In genomic region chr11:60418473-60418803, GRCm38 (mm10) we compare ENCODE assay signal across 8 mouse cellular contexts. TPM values are rescaled to one million over a fixed set of nuclear protein-coding genes. Genes with fewer than 3 reads are reported as not detected.
A peak's percentile ranks its signal among the peaks of the same experiment; 100 is the strongest.
DNase-seq lines count a peak whose midpoint lies in the region; ATAC-seq lines count a peak whose summit lies in the region.

No protein-coding gene starts in this region.

- peak; percentile 82 for DNase-seq in heart, embryonic 10.5 days (ENCODE audit: low spot score)
- DNase-seq in heart, postnatal 10 days = no peak
- DNase-seq in c-Kit-negative CD71-positive TER-119-positive erythroid progenitor cells, embryonic 14.5 days (ENCODE audit: low read depth, low spot score) = peak; percentile 31
- no peak for DNase-seq in hindbrain, embryonic 11.5 days (ENCODE audit: low spot score)
- DNase-seq in ovary, postnatal 36 days (ENCODE audit: low spot score) = no peak

- no peak for ATAC-seq in hindbrain, embryonic 11.5 days (ENCODE audit: low FRiP score)
- ATAC-seq in limb, embryonic 15.5 days (ENCODE audit: insufficient number of reproducible peaks, low FRiP score, low TSS enrichment, low read depth) = no peak
- no peak for ATAC-seq in neural tube, embryonic 14.5 days (ENCODE audit: low read depth)
- ATAC-seq in erythroid progenitor cell, adult 5-6 weeks (replicated peaks; ENCODE audit: low FRiP score, poor library complexity, severe bottlenecking) = no peak; the same call in 1 of the 2 replicates

- peak overlapping the region; percentile 92; the same call in 1 of the 2 replicates for H3K27ac ChIP-seq in heart, embryonic 10.5 days
- H3K27ac ChIP-seq in hindbrain, embryonic 11.5 days (ENCODE audit: low read depth, low read length) = no peak overlapping the region
- no peak overlapping the region; the same call in 1 of the 2 replicates for H3K27ac ChIP-seq in limb, embryonic 15.5 days
- 0 out of 2 replicates have a peak overlapping the region, but pooled peaks have one; percentile 6 for H3K27ac ChIP-seq in neural tube, embryonic 14.5 days (ENCODE audit: low read depth, low read length)

- 4% methylated on average over 6 of the region's 6 CpGs for WGBS in heart, embryonic 10.5 days
- 30% methylated on average over 6 of the region's 6 CpGs for WGBS in hindbrain, embryonic 11.5 days
- 7% methylated on average over 6 of the region's 6 CpGs for WGBS in limb, embryonic 15.5 days
- WGBS in neural tube, embryonic 14.5 days = 31% methylated on average over 6 of the region's 6 CpGs

- intact Hi-C loops in heart, postnatal 10 days (cut with DNase I) = no loop called here

- no peaks in the 10 kb centered on the region for H3K9me3 ChIP-seq in heart, embryonic 10.5 days
- H3K9me3 ChIP-seq in hindbrain, embryonic 11.5 days (ENCODE audit: control insufficient read depth, low read length) = no peaks in the 10 kb centered on the region
- no peaks in the 10 kb centered on the region for H3K9me3 ChIP-seq in limb, embryonic 15.5 days
- no peaks in the 10 kb centered on the region for H3K9me3 ChIP-seq in neural tube, embryonic 14.5 days (ENCODE audit: control insufficient read depth, low read length)

- no peaks in the 10 kb centered on the region for H3K36me3 ChIP-seq in heart, embryonic 10.5 days
- H3K36me3 ChIP-seq in hindbrain, embryonic 11.5 days (ENCODE audit: control insufficient read depth, insufficient read depth, low read length) = no peaks in the 10 kb centered on the region
- no peaks in the 10 kb centered on the region for H3K36me3 ChIP-seq in limb, embryonic 15.5 days
- no peaks in the 10 kb centered on the region for H3K36me3 ChIP-seq in neural tube, embryonic 14.5 days (ENCODE audit: control insufficient read depth, insufficient read depth, low read length)

- no peaks in the 10 kb centered on the region for H3K27me3 ChIP-seq in heart, embryonic 10.5 days (ENCODE audit: insufficient read depth, poor library complexity, severe bottlenecking)
- H3K27me3 ChIP-seq in hindbrain, embryonic 11.5 days (ENCODE audit: control insufficient read depth, insufficient read depth, low read length) = no peaks in the 10 kb centered on the region
- H3K27me3 ChIP-seq in limb, embryonic 15.5 days = no peaks in the 10 kb centered on the region
- no peaks in the 10 kb centered on the region for H3K27me3 ChIP-seq in neural tube, embryonic 14.5 days (ENCODE audit: control insufficient read depth, insufficient read depth, low read length)

- H3K4me2 ChIP-seq in hindbrain, embryonic 11.5 days (replicated peaks; ENCODE audit: low read depth, low read length) = peak overlapping the region; percentile 78
- peak overlapping the region; percentile 66 for H3K4me2 ChIP-seq in limb, embryonic 15.5 days
- H3K4me2 ChIP-seq in neural tube, embryonic 14.5 days (ENCODE audit: low read depth, low read length) = peak overlapping the region; percentile 94

- H3K9ac ChIP-seq in hindbrain, embryonic 11.5 days (ENCODE audit: low read depth, low read length) = peak overlapping the region; percentile 82
- H3K9ac ChIP-seq in limb, embryonic 15.5 days = peak overlapping the region; percentile 84
- H3K9ac ChIP-seq in neural tube, embryonic 14.5 days (replicated peaks; ENCODE audit: low read depth, low read length) = peak overlapping the region; percentile 83

- H3K4me3 ChIP-seq in heart, embryonic 10.5 days = peak overlapping the region; percentile 84
- H3K4me3 ChIP-seq in hindbrain, embryonic 11.5 days (ENCODE audit: low read depth, low read length) = peak overlapping the region; percentile 77
- H3K4me3 ChIP-seq in limb, embryonic 15.5 days = peak overlapping the region; percentile 85
- H3K4me3 ChIP-seq in neural tube, embryonic 14.5 days (ENCODE audit: low read depth, low read length) = peak overlapping the region; percentile 85

- peaks cover 30% of the 10 kb centered on the region for H3K4me1 ChIP-seq in heart, embryonic 10.5 days
- H3K4me1 ChIP-seq in hindbrain, embryonic 11.5 days (replicated peaks; ENCODE audit: control insufficient read depth, insufficient read depth, low read length) = peaks cover 3% of the 10 kb centered on the region; the same call in 1 of the 2 replicates
- peaks cover 26% of the 10 kb centered on the region for H3K4me1 ChIP-seq in limb, embryonic 15.5 days
- H3K4me1 ChIP-seq in neural tube, embryonic 14.5 days (ENCODE audit: control insufficient read depth, insufficient read depth, low read length) = peaks cover 18% of the 10 kb centered on the region

RNA-seq across cellular contexts. Expression of gene Atpaf2, which starts 0.2 kb away (rescaled TPM):
- polyA plus RNA-seq in heart, embryonic 10.5 days (2016; fragmentation: Nextera tagmentation; extraction: Ambion mirVana) = 61.7 and 63.8 TPM in 2 replicates
- 10 to 100 TPM; 43.8 to 55.5 TPM for total RNA-seq in heart, postnatal 10 days (2021)
- polyA plus RNA-seq in hindbrain, embryonic 11.5 days (2014; fragmentation: Nextera tagmentation; extraction: Ambion mirVana) = 38.0 and 38.1 TPM in 2 replicates
- polyA plus RNA-seq in limb, embryonic 15.5 days (2015; fragmentation: Nextera tagmentation; extraction: Ambion mirVana) = 52.4 and 55.4 TPM in 2 replicates
- polyA plus RNA-seq in neural tube, embryonic 14.5 days (2014; fragmentation: Nextera tagmentation; extraction: Ambion mirVana) = 44.1 and 45.8 TPM in 2 replicates
- 11.9 and 12.2 TPM in 2 replicates for total RNA-seq in erythroid progenitor cell, adult 5-6 weeks (2015; ENCODE audit: low replicate concordance)
- 21.1 and 31.8 TPM in 2 replicates for total RNA-seq in erythroid progenitor cell, adult 5-6 weeks (2017; ENCODE audit: low replicate concordance)

RNA-seq across cellular contexts. Expression of gene Gid4, which starts 1.5 kb away (rescaled TPM):
- polyA plus RNA-seq in heart, embryonic 10.5 days (2016; fragmentation: Nextera tagmentation; extraction: Ambion mirVana) = 17.1 and 20.6 TPM in 2 replicates
- total RNA-seq in heart, postnatal 10 days (2021) = 10 to 100 TPM; 25.7 to 31.8 TPM
- 26.0 and 28.7 TPM in 2 replicates for polyA plus RNA-seq in hindbrain, embryonic 11.5 days (2014; fragmentation: Nextera tagmentation; extraction: Ambion mirVana)
- 26.3 and 29.9 TPM in 2 replicates for polyA plus RNA-seq in limb, embryonic 15.5 days (2015; fragmentation: Nextera tagmentation; extraction: Ambion mirVana)
- polyA plus RNA-seq in neural tube, embryonic 14.5 days (2014; fragmentation: Nextera tagmentation; extraction: Ambion mirVana) = 26.6 and 27.6 TPM in 2 replicates
- 6.8 and 12.6 TPM in 2 replicates for total RNA-seq in erythroid progenitor cell, adult 5-6 weeks (2015; ENCODE audit: low replicate concordance)
- 8.2 and 13.0 TPM in 2 replicates for total RNA-seq in erythroid progenitor cell, adult 5-6 weeks (2017; ENCODE audit: low replicate concordance)

RNA-seq across cellular contexts. Expression of gene Drg2, which starts 36.0 kb away (rescaled TPM):
- polyA plus RNA-seq in heart, embryonic 10.5 days (2016; fragmentation: Nextera tagmentation; extraction: Ambion mirVana) = 87.6 and 112 TPM in 2 replicates
- total RNA-seq in heart, postnatal 10 days (2021) = 10 to 100 TPM; 37.8 to 41.1 TPM
- 113 and 118 TPM in 2 replicates for polyA plus RNA-seq in hindbrain, embryonic 11.5 days (2014; fragmentation: Nextera tagmentation; extraction: Ambion mirVana)
- polyA plus RNA-seq in limb, embryonic 15.5 days (2015; fragmentation: Nextera tagmentation; extraction: Ambion mirVana) = 103 and 111 TPM in 2 replicates
- 90.6 and 95.6 TPM in 2 replicates for polyA plus RNA-seq in neural tube, embryonic 14.5 days (2014; fragmentation: Nextera tagmentation; extraction: Ambion mirVana)
- 9.6 and 9.7 TPM in 2 replicates for total RNA-seq in erythroid progenitor cell, adult 5-6 weeks (2015; ENCODE audit: low replicate concordance)
- total RNA-seq in erythroid progenitor cell, adult 5-6 weeks (2017; ENCODE audit: low replicate concordance) = 4.6 and 25.8 TPM in 2 replicates

RNA-seq across cellular contexts. Expression of gene Myo15, which starts 50.7 kb away (rescaled TPM):
- 0.25 and 0.28 TPM in 2 replicates for polyA plus RNA-seq in heart, embryonic 10.5 days (2016; fragmentation: Nextera tagmentation; extraction: Ambion mirVana)
- total RNA-seq in heart, postnatal 10 days (2021) = under 1 TPM; 0.07 TPM
- 0.07 and 0.15 TPM in 2 replicates for polyA plus RNA-seq in hindbrain, embryonic 11.5 days (2014; fragmentation: Nextera tagmentation; extraction: Ambion mirVana)
- polyA plus RNA-seq in limb, embryonic 15.5 days (2015; fragmentation: Nextera tagmentation; extraction: Ambion mirVana) = 0.35 and 0.72 TPM in 2 replicates
- polyA plus RNA-seq in neural tube, embryonic 14.5 days (2014; fragmentation: Nextera tagmentation; extraction: Ambion mirVana) = 0.19 and 0.36 TPM in 2 replicates
- 0.72 and 2.1 TPM in 2 replicates for total RNA-seq in erythroid progenitor cell, adult 5-6 weeks (2015; ENCODE audit: low replicate concordance)
- total RNA-seq in erythroid progenitor cell, adult 5-6 weeks (2017; ENCODE audit: low replicate concordance) = 3.9 and 5.4 TPM in 2 replicates

Comparison
In these comparisons a context has a peak if more than half of its experiments do, and no peak if none do; other contexts are left out.
1. DNase-seq: peak in heart, embryonic 10.5 days (single experiment) and c-Kit-negative CD71-positive TER-119-positive erythroid progenitor cells, embryonic 14.5 days (single experiment); none in heart, postnatal 10 days (0 of 2), hindbrain, embryonic 11.5 days (single experiment) and ovary, postnatal 36 days (single experiment).
2. H3K27ac ChIP-seq: peak in heart, embryonic 10.5 days (single experiment) and neural tube, embryonic 14.5 days (single experiment); none in hindbrain, embryonic 11.5 days (single experiment) and limb, embryonic 15.5 days (single experiment).
3. Peak in every context shown above with its lines, with median percentiles within 50 percentile points of each other: H3K4me3 ChIP-seq, H3K4me2 ChIP-seq and H3K9ac ChIP-seq.